Mouse (Mus musculus): ENCODE measurements around the gene Cytip.

GRCm38 (mm10) chr2:58199442-58199841, 4.1 kb upstream of the Cytip start:
- TF ChIP-seq CTCF (IDR thresholded peaks at IDR 0.05; ENCODE audit: extremely low read depth, insufficient read length, insufficient replicate concordance, low read depth, low read length) (peak; percentile 87; the same call in 1 of the 2 replicates), POLR2A (IDR thresholded peaks at IDR 0.05; ENCODE audit: low read depth, low read length) (no peak)
